Mouse (Mus musculus) layer of hippocampus, postnatal 36 days (tissue): ENCODE measurements around the gene Rom1. TPM values are rescaled to one million over a fixed set of nuclear protein-coding genes. Genes with fewer than 3 reads are reported as not detected.

Experiments used
- DNase-seq, 2 experiments: peaks; one replicate each; pipeline ENCODE4 v3.0.0; 2022
- total RNA-seq, 2 experiments: library from RNA; stranded (reverse); gene quantifications; 2 replicates each; pipeline ENCODE4 v1.2.3; 2021

The Rom1 gene
- total RNA-seq, 2 experiments from 2014 or later: 4.0 TPM

GRCm38 (mm10) chr19:8941515-8942217 lies 12.5 kb upstream of the Rom1 start, which contains the start of gene Mta2:
TSS of gene Mta2 (plus strand) at chr19:8941875.
- DNase-seq: peak; percentile 91 to 93

GRCm38 (mm10) chr19:8941136-8941514 lies 12.0 kb upstream of the Rom1 start:
- no peak for DNase-seq

DNA sequence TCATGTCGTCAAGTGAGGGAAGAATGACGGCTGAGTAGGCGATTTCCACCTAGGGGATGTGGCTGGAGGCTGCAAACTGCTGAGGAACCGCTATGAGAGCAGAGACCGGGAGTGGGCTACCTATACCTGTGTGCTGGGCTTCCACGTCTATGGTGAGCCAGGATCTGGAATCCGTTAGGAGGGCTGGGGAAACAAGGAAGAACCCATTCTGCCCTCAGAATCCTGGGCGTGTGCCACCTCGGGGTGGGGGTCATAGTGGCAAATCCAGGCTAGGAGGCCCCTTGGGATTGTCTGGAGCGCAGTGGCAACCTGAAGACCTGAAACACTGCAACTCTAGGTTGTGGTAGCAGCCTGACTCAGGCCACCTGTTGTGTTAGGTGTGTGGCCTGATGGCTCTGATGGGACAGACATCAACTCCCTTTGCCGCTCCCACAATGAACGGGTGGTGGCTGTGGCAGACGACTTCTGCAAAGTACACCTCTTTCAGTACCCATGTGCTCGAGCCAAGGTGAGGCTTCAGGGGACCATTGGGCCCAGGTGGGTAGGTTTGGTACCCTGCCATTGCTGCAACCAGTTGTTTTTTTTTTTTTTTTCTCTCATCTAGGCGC lies 11.5 kb upstream of the Rom1 start:
- DNase-seq: no peak

DNA sequence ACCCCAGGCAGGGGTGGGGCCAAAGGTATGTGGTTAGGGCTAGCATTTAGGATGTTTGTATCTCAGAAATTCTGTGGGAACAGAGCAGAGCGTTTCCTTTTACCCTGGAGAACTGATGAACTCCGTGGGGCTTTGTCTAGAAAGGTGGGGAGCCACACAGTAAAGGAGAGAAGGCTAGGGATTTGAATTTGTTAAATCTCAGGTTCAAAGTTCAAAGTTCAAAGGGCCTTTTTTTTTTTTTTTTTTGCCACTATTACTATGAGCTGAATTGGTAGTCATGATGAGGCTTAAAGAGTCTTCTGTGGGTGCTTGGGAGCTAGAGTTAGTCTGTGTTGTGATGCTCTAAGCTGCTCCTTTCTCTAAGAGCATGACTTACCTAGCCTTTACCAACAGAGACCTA lies 7.6 kb upstream of the Rom1 start:
- DNase-seq: no peak

GRCm38 (mm10) chr19:8930771-8931170 lies 1.6 kb upstream of the Rom1 start:
- no peak for DNase-seq

DNA sequence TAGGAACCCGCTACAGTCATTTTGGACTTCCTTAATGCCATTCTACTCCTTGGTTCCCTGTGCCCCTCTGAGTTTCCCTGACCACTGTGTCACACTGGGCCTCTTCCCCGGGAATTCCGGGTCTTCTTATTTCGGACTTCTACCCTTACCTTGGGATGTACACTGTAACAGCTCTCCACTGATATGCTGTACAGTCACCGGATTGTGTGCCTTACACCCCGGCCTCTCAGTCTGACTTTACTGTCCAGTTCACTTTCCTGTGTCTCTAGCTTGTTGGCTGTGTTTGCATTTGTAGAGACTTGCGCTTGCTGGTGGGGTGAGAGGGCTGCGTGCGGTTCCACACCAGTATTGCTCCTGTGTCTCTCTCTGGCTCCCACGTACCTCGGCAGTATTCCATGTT lies 961 bp upstream of the Rom1 start:
- no peak for DNase-seq

GRCm38 (mm10) chr19:8928689-8929223 lies 400 bp downstream of the Rom1 start:
- no peak for DNase-seq

DNA sequence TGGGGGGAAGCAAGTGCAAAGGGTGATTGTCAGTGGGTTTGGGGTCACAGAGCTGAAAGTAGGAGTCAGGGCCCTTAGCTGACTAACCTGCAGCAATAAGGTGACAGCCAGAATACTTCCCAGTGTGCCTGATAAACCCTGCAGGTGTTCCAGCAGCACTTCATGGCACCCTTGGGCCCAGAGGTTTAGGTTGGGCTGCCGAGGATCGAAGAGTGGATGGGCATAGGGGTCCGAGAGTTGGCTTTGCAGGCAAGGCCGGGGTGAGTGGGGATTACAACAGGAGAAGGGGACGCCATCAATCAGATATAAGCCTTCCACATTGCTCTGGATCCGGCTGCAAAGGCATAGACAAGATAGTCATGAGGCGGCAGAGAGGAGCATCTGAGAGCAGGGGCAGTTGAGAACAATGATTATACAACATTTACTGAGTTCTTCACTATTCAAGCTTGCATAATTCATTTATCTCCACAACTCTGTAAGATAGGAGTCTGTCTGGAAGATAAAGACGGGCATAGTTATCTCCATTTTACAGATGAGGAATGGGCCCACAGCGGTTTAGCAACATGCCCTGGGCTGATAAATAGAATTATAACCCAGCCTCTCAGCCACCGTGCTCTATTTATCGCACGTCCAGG lies 1.1 kb downstream of the Rom1 start:
- no peak for DNase-seq

DNA sequence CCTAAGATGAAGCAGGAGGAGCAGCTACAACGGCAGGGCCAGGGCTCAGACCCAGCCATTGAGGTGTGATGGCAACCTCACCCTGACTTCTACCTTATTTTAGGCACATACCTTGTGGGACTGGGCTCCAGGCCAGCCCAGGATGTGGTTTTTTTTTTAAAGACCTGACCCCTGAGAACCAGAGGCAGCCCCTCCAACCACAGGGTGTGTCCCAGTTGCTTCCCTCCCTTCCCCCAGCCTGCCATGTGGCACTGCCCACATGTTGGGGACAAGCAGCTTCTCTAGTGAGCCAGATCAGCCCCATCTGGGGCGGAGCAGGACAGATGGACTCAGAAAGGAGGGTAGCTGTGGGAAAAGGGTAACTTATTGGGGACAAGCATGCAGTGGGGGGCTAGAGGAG lies 2.4 kb downstream of the Rom1 start:
- no peak for DNase-seq

DNA sequence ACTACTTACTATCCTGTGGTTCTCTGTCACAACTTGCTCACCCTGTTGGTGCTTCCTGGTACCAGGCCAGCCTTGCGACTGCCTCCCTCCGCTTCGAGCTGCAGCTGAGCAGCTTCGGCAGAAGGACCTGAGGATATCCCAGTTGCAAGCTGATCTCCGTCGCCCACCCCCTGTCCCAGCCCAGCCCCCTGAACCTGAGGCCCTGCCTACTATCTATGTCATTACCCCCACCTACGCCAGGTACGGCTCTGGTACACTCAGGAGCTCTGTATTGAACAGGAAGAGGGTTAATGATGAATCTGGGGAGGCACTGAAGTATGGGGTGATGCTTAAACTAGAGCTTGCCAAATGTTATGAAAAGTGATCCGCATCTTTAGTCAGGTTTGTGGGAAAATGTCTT lies 7.4 kb downstream of the Rom1 start:
- DNase-seq: no peak

- DNase-seq: no peak
Observed at GRCm38 (mm10) chr19:8920836-8921291, 8.3 kb downstream of the Rom1 start.

DNA sequence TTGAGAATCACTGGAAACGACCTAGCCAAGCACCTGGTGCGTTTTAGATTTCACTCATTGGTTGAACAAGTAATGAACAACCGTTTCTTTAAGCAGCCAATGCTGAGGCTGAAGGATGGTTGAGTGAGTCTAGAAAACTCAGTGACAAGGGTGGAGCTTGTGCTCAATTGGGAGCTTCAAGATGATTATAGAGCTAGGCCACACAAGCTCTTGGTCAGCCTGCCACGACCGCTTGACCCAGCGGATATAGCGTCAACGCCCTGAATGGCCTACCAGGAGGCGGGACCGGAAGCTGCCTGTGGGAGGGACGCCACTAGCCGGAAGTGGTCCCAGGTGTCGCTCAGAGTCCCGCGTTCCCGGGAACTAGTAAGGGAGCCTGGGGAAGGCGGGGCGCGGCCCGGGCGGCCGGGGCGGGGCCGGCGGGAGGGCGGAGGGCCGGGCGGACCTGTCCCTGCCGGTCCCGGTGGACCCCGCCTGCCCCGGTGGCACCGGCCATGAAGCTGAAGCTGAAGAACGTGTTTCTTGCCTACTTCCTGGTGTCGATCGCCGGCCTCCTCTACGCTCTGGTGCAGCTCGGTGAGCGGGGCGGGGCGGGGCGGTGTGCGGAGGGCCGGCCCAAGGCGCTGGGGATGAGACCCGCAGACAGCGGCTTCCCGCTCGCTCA lies 9.0 kb downstream of the Rom1 start, which contains the start of gene B3gat3:
TSS of gene B3gat3 (plus strand) at position 302 of the 664 bp plus-strand sequence.
- DNase-seq: peak; percentile 92 to 94

DNA sequence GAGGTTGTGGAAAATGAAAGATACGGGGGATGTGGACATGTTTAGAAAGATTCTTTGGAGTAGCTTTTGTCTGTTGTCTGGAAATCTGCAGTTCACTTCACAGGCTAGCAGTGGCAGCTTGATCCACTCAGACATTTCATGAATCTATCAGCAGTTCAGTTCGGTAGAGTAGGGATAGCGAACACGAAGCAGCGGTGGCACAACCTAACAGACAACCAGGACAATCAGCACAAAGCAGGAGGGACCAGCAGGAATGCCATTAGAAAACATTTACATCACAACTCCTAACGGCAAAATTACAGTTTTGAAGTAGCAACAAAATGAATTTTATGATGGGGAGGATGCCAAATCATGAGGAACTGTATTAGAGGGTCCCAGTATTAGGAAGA lies 9.5 kb downstream of the Rom1 start:
- no peak for DNase-seq

GRCm38 (mm10) chr19:8919000-8919399 lies 10.2 kb downstream of the Rom1 start:
- DNase-seq: no peak

- DNase-seq: no peak
Observed at GRCm38 (mm10) chr19:8914212-8914611, 14.9 kb downstream of the Rom1 start.

GRCm38 (mm10) chr19:8911810-8912209 lies 17.3 kb downstream of the Rom1 start:
- no peak for DNase-seq

GRCm38 (mm10) chr19:8908531-8908930 lies 20.6 kb downstream of the Rom1 start:
- DNase-seq: no peak

GRCm38 (mm10) chr19:8903412-8903811 lies 25.7 kb downstream of the Rom1 start:
- no peak for DNase-seq

- no peak for DNase-seq
Observed at GRCm38 (mm10) chr19:8899079-8899478, 30.1 kb downstream of the Rom1 start.

GRCm38 (mm10) chr19:8898576-8898975 lies 30.6 kb downstream of the Rom1 start:
- DNase-seq: no peak

- peak; percentile 94 to 96 for DNase-seq
Observed at GRCm38 (mm10) chr19:8897865-8898495, 31.2 kb downstream of the Rom1 start, which contains the start of gene Ganab. TSS of gene Ganab (plus strand) at chr19:8898071.

GRCm38 (mm10) chr19:8897211-8897864 lies 31.8 kb downstream of the Rom1 start:
- DNase-seq: peak in 1 of 2 experiments; percentile 37
